Mouse (Mus musculus): ENCODE measurements at regions not wholly inside any gene's neighbourhood (a gene's known extent, or its start where the extent isn't known, plus 50 kb on each side); places are given as distances from the start of the nearest gene placed in this dataset.

DNA sequence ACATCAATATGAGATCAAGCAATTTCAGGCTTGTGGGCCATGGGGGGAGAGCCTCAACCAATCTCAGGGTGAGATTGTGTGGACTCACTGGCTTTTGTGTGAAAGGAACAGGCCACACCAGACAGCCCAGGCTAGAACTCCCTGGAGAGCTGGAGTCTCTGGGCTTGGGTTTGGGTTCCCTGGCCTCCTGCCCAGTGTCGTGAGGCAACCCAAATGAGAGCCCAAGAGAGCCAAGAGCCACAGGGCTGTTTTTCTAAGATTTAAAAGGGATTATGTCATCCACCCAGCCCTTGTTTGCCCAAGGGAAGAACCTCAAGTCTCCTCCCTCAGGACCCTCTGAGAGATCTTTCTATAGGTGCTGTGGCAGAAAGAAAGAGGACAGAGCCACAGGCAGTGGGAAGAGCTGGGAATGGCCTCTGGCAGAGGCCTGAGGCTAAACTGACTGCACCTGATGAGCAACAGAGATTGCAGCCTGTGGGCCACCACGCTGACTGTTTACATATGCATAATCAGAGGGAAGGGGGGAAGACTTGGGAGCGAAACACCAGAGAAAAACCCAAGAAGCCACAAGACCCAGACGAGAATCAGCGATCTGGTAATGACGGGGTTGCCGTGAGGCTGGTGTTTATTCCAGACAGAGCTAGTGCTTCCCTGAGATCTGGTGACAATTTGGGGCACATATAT lies 92.1 kb downstream of the Bcl2l11 start:
- Histone ChIP-seq H3K27me3 (ENCODE audit: insufficient read depth, low read length) (no peaks in the 10 kb centered on the region), H3K9ac (replicated peaks) (no peak overlapping the region), H3K4me2 (ENCODE audit: low read depth, low read length) (no peak overlapping the region), H3K27ac (ENCODE audit: low read depth) (no peak overlapping the region), H3K4me1 (ENCODE audit: insufficient read depth) (no peaks in the 10 kb centered on the region), H3K9me3 (ENCODE audit: low read length) (no peaks in the 10 kb centered on the region), H3K36me3 (replicated peaks; ENCODE audit: insufficient read depth, low read length) (no peaks in the 10 kb centered on the region), H3K4me3 (ENCODE audit: low read depth, low read length) (no peak overlapping the region)
- TF ChIP-seq EP300 (IDR thresholded peaks at IDR 0.05; ENCODE audit: low read depth) (no peak), CTCF (IDR thresholded peaks at IDR 0.05; ENCODE audit: low read depth) (no peak)
- DNase-seq (no peak), ATAC-seq (no peak)
- 64% methylated on average over 7 of the region's 7 CpGs for WGBS (ENCODE audit: insufficient replicate concordance)

GRCm38 (mm10) chr2:128218961-128219360 lies 93.1 kb downstream of the Bcl2l11 start:
- no peak overlapping the region for H3K9ac ChIP-seq (replicated peaks)
- no peaks in the 10 kb centered on the region for H3K4me1 ChIP-seq (ENCODE audit: insufficient read depth)
- no peaks in the 10 kb centered on the region for H3K27me3 ChIP-seq (ENCODE audit: insufficient read depth, low read length)
- ATAC-seq (no peak), DNase-seq (no peak)
- no peaks in the 10 kb centered on the region for H3K36me3 ChIP-seq (replicated peaks; ENCODE audit: insufficient read depth, low read length)
- WGBS (ENCODE audit: insufficient replicate concordance): 79% methylated on average over 4 of the region's 4 CpGs
- no peak overlapping the region for H3K4me2 ChIP-seq (ENCODE audit: low read depth, low read length)
- H3K4me3 ChIP-seq (ENCODE audit: low read depth, low read length): no peak overlapping the region
- no peak for TF ChIP-seq CTCF (IDR thresholded peaks at IDR 0.05; ENCODE audit: low read depth)
- no peaks in the 10 kb centered on the region for H3K9me3 ChIP-seq (ENCODE audit: low read length)
- no peak overlapping the region for H3K27ac ChIP-seq (ENCODE audit: low read depth)

DNA sequence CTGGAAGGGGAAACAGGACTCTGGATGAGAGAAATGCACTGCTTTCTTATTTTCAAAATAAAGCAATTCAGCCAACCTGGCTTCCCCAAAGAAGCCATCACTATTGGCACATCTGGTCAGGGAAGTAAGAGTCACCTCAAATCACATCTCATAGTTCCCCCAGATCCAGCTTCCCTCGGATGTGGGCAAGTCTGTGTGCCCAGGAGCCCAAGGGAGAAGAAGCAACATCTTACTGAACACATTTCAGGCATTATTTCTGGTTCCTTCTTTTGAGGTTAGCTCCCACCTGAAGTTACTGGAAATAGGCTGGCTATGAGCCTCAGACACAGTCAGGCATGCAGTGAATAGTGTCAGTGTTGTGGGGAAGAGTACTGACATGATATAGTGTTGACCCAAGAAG lies 95.2 kb downstream of the Bcl2l11 start:
- no peak for DNase-seq
- TF ChIP-seq EP300 (IDR thresholded peaks at IDR 0.05; ENCODE audit: low read depth): no peak
- TF ChIP-seq CTCF (IDR thresholded peaks at IDR 0.05; ENCODE audit: low read depth): no peak
- H3K27me3 ChIP-seq (ENCODE audit: insufficient read depth, low read length): no peaks in the 10 kb centered on the region
- H3K4me2 ChIP-seq (ENCODE audit: low read depth, low read length): no peak overlapping the region
- H3K27ac ChIP-seq (ENCODE audit: low read depth): no peak overlapping the region
- no peak for ATAC-seq
- no peak overlapping the region for H3K9ac ChIP-seq (replicated peaks)
- WGBS (ENCODE audit: insufficient replicate concordance): 42% methylated on average over 1 of the region's 1 CpGs
- no peak overlapping the region for H3K4me3 ChIP-seq (ENCODE audit: low read depth, low read length)
- H3K36me3 ChIP-seq (replicated peaks; ENCODE audit: insufficient read depth, low read length): no peaks in the 10 kb centered on the region
- no peaks in the 10 kb centered on the region for H3K9me3 ChIP-seq (ENCODE audit: low read length)
- H3K4me1 ChIP-seq (ENCODE audit: insufficient read depth): no peaks in the 10 kb centered on the region

DNA sequence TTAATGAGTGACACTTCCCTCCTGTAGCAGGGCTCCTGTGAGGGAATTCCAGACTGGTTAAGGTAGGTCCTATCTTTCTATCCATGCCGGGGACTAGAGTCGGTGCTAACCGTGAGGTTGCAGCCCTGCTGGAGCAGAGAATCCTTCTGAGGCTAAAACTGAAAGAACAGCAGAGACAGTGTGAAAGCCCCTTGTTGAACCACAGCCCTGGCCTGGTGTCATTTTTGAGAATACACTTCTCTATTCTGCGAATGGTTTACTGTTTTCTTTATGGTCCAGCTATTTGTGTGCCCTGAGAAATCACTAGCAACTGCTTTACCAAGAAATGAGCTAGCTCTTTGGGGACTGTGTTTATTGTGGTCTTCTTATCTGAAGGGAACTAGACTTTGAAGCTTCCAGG lies 95.8 kb downstream of the Bcl2l11 start:
- H3K9ac ChIP-seq (replicated peaks): no peak overlapping the region
- H3K36me3 ChIP-seq (replicated peaks; ENCODE audit: insufficient read depth, low read length): no peaks in the 10 kb centered on the region
- H3K9me3 ChIP-seq (ENCODE audit: low read length): no peaks in the 10 kb centered on the region
- no peaks in the 10 kb centered on the region for H3K4me1 ChIP-seq (ENCODE audit: insufficient read depth)
- H3K27me3 ChIP-seq (ENCODE audit: insufficient read depth, low read length): no peaks in the 10 kb centered on the region
- 66% methylated on average over 4 of the region's 4 CpGs for WGBS (ENCODE audit: insufficient replicate concordance)
- H3K4me2 ChIP-seq (ENCODE audit: low read depth, low read length): no peak overlapping the region
- H3K4me3 ChIP-seq (ENCODE audit: low read depth, low read length): no peak overlapping the region
- TF ChIP-seq EP300 (IDR thresholded peaks at IDR 0.05; ENCODE audit: low read depth) (no peak), CTCF (IDR thresholded peaks at IDR 0.05; ENCODE audit: low read depth) (no peak)
- no peak for ATAC-seq
- no peak for DNase-seq
- H3K27ac ChIP-seq (ENCODE audit: low read depth): no peak overlapping the region

- H3K4me1 ChIP-seq (ENCODE audit: insufficient read depth): no peaks in the 10 kb centered on the region
- H3K4me3 ChIP-seq (ENCODE audit: low read depth, low read length): no peak overlapping the region
- no peak for ATAC-seq
- DNase-seq: no peak
- no peak overlapping the region for H3K4me2 ChIP-seq (ENCODE audit: low read depth, low read length)
- no peak for TF ChIP-seq CTCF (IDR thresholded peaks at IDR 0.05; ENCODE audit: low read depth)
- no peak for TF ChIP-seq EP300 (IDR thresholded peaks at IDR 0.05; ENCODE audit: low read depth)
- H3K27me3 ChIP-seq (ENCODE audit: insufficient read depth, low read length): no peaks in the 10 kb centered on the region
- no peak overlapping the region for H3K9ac ChIP-seq (replicated peaks)
- no peaks in the 10 kb centered on the region for H3K36me3 ChIP-seq (replicated peaks; ENCODE audit: insufficient read depth, low read length)
- no peaks in the 10 kb centered on the region for H3K9me3 ChIP-seq (ENCODE audit: low read length)
- H3K27ac ChIP-seq (ENCODE audit: low read depth): no peak overlapping the region
- WGBS (ENCODE audit: insufficient replicate concordance): 84% methylated on average over 9 of the region's 9 CpGs
Observed at GRCm38 (mm10) chr2:128226465-128227047, 100.7 kb downstream of the Bcl2l11 start.

DNA sequence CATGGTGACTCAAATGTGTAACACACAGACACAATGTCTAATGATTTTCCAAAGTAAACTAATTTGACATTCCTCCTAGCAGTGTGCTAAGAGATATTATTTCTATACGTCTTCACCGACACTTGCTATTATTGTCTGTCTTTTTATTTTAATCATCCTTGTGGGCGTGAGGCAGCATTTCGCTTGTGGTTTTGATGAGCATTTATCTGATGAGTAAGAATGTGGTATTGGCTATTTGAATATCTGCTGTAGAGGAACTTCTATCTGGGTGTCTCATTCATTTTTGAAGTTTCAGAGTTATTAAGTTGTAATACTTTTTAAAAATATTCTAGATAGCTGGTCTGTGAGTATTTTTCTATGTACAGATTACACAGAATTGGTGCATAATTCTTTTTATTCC lies 103.9 kb downstream of the Bcl2l11 start:
- WGBS (ENCODE audit: insufficient replicate concordance): 59% methylated on average over 4 of the region's 4 CpGs
- no peak overlapping the region for H3K27ac ChIP-seq (ENCODE audit: low read depth)
- no peak overlapping the region for H3K4me2 ChIP-seq (ENCODE audit: low read depth, low read length)
- no peaks in the 10 kb centered on the region for H3K9me3 ChIP-seq (ENCODE audit: low read length)
- H3K27me3 ChIP-seq (ENCODE audit: insufficient read depth, low read length): no peaks in the 10 kb centered on the region
- no peak for TF ChIP-seq EP300 (IDR thresholded peaks at IDR 0.05; ENCODE audit: low read depth)
- TF ChIP-seq CTCF (IDR thresholded peaks at IDR 0.05; ENCODE audit: low read depth): no peak
- no peak for ATAC-seq
- H3K36me3 ChIP-seq (replicated peaks; ENCODE audit: insufficient read depth, low read length): no peaks in the 10 kb centered on the region
- H3K4me1 ChIP-seq (ENCODE audit: insufficient read depth): peaks cover 8% of the 10 kb centered on the region; the same call in 1 of the 2 replicates
- no peak for DNase-seq
- H3K9ac ChIP-seq (replicated peaks): no peak overlapping the region
- no peak overlapping the region for H3K4me3 ChIP-seq (ENCODE audit: low read depth, low read length)
